Mouse (Mus musculus) left cerebral cortex, adult 9 months (tissue): ENCODE data around the gene Slc25a41.
"Not testable (repeated sequence)": the region's sequence is repeated elsewhere in the genome, so short reads cannot be mapped to it uniquely, and the experiment has no call there.

ENCODE experiments used
- DNase-seq, 2 experiments: peaks; one replicate each; pipeline ENCODE4 v3.0.0; 2022; ENCODE audit warnings: low spot score in 2 of 2

Slc25a41 gene

GRCm38 (mm10) chr17:57041554-57041953, at the start of gene Slc25a41:
TSS of gene Slc25a41 (minus strand) at chr17:57041654.
- DNase-seq = no peak

GRCm38 (mm10) chr17:57087049-57087832, 45.8 kb upstream of the Slc25a41 start, which contains the start of gene Tubb4a:
TSS of gene Tubb4a (minus strand) at chr17:57087782.
- DNase-seq = peak; percentile 71 to 89

- no peak for DNase-seq
These were observed 44.7 kb upstream of the Slc25a41 start for GRCm38 (mm10) chr17:57085970-57086757.

DNA sequence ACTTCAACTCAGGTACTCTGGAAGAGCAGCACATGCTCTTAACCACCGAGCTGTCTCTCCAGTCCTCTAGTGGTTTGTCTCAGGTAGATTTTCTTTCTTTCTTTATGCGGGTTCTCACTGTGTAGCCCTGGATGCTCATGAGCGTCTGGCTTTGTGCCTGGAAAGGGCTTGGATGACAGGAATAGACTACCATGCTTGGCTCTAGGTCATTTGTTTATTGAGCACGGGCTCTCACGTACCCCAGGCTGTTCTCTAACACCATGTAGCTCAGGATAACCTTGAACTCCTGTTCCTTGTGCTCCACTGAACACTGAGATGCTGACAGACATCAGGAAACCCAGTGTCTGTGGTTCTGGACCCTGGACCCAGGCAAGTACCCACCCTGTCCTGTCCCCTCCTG, 41.0 kb upstream of the Slc25a41 start:
- no peak for DNase-seq

- DNase-seq = no peak
These were observed 39.9 kb upstream of the Slc25a41 start for GRCm38 (mm10) chr17:57081234-57081842.

DNA sequence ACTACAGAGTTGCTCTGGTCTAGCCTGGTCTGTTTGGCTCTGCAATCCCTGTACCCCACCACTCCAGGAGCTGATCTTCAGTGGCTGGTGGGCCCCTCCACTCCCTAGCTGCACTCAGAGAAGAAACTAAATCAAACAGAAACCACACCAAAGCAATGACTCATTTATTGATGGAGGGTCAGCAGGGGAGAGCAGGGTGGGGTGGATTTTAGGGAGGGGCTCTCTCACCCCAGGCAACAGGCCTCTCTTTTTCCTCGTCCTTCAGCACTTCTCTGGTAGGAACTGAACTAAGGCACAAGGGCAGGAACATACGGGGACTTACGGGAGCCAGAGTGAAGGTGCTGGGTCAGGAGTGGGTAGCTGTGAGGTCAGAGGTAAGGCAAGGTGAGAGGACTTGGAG, 38.5 kb upstream of the Slc25a41 start:
- no peak for DNase-seq

GRCm38 (mm10) chr17:57078336-57078735, 36.9 kb upstream of the Slc25a41 start, which contains the start of gene Dennd1c:
TSS of gene Dennd1c (minus strand) at chr17:57078514.
- DNase-seq = no peak

GRCm38 (mm10) chr17:57076916-57077315, 35.5 kb upstream of the Slc25a41 start:
- DNase-seq = no peak

DNA sequence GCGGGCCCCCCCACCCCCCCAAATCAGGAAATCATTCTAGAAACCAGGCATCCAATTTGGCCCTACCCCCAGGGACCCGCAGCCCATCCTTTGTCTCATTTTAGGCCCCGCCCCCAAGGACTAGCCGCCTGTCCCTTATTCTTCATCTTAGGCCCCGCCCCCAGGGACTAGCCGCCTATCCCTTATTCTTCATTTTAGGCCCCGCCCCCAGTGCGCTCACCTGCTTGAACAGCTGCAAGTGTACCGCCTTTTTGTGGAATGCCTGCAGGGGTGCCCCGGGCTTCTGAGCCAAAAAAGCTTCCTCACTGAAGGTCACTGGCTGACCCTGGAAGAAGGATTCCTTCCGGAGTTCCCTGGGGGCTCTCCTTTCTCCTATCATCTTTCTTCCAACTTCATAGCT, 29.2 kb upstream of the Slc25a41 start:
- no peak for DNase-seq

- no peak for DNase-seq
These were observed 28.8 kb upstream of the Slc25a41 start for GRCm38 (mm10) chr17:57070272-57070671.

GRCm38 (mm10) chr17:57066908-57067307, 25.5 kb upstream of the Slc25a41 start:
- no peak for DNase-seq

DNA sequence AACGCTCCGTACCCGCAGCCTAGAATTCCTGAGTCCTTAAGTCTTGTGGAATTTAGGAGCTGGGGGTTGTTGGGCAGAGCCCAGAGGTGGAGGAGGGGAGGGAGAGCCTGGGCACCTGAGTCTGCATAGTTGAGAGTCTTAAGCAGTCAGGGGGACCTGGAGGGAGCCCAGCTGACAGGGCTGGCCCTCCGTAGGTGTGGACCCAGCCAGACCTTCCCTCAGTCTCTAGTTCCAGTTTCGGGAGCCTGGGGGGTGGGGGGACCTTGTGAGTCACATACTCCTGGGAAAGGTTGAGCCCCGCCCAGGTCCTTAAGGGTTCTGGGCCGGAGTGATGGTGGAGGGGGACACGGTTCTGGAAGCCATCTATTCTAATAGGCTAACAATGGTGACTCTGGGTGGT, 21.6 kb upstream of the Slc25a41 start:
- DNase-seq = no peak

- DNase-seq = no peak
These were observed 21.1 kb upstream of the Slc25a41 start for GRCm38 (mm10) chr17:57062548-57062947.

DNA sequence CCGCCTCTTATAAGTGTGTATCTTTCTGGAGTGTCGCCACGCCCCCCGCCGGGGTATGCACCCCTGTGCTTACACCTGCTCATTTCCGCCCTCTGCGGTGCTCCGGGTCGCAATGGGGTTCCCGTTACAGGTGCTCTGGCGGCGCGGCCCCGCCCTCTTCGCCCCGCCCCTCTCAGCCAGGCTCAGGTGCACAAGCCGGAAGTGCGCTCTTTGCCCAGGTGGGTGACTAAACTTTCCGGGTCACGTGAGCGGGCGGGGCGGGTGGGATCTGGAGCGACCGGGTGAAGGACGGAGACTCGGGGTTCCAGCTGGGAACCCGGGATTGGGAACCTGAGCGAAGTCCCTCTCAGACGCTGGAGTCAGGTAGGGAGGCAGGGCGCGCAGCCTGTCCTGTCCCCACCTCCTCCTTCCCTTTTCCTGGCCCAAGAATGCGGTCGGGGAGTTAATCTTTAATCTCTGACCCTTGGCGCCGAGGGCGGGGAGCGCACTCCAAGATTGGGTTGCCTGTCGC, 20.6 kb upstream of the Slc25a41 start:
- DNase-seq = no peak

DNA sequence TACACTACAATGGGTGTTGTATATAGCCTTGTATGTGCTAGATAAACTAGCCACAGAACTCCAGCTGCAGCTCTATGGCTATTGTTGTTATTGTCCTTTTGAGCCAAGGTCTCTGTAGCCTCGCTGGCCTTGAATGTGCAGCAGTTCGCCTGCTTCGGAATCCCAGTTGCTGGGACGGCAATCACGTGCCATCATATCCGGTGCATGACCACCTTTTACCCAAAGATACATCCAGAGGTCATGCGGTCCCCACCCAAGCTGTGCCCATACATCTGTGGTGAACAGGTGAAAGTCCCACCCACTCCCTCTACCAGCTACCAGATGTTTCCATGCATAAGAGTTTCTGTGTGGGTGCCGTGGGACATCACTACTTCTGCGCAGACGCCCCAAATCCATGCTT, 19.6 kb upstream of the Slc25a41 start:
- DNase-seq = no peak

DNA sequence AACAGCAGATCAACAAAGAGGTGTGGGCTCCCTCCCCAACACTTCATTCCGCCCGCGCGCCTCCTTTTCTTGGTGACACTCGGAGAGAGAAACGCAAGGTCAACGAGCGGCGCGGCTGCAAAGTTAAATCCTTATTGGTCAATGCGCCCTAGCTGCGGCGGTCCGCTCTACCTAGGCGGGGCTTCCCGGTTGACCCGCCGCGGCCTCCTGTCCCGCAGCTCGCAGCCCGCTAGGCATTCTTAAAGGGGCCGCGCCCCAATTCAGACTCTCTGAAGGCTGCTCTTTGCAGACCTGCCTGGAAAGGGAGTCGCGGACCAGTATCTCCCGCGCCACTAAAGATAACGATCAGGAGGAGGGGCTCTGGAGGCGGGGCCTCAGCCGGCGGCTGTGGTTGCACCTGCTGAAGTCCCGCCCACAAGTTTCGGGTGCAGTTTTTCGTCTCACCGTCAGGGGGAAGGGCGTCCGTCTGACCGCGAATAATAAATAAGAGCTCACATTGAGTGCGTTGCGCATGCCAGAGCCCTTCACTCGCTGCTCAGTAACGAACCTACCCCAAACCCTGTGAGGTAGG, 18.9 kb upstream of the Slc25a41 start:
- DNase-seq = peak; percentile 94 to 97

GRCm38 (mm10) chr17:57059486-57059977, 18.1 kb upstream of the Slc25a41 start, which contains the start of gene Slc25a23:
TSS of gene Slc25a23 (minus strand) at chr17:57059863.
- DNase-seq = peak; percentile 60 to 70

GRCm38 (mm10) chr17:57058891-57059485, 17.5 kb upstream of the Slc25a41 start, which contains the start of gene Crb3:
TSS of gene Crb3 (plus strand) at chr17:57059105.
- no peak for DNase-seq

- DNase-seq = no peak
These were observed 14.8 kb upstream of the Slc25a41 start for GRCm38 (mm10) chr17:57056246-57056645.

- DNase-seq = not testable (repeated sequence)
These were observed 10.2 kb upstream of the Slc25a41 start for GRCm38 (mm10) chr17:57051679-57052078.

DNA sequence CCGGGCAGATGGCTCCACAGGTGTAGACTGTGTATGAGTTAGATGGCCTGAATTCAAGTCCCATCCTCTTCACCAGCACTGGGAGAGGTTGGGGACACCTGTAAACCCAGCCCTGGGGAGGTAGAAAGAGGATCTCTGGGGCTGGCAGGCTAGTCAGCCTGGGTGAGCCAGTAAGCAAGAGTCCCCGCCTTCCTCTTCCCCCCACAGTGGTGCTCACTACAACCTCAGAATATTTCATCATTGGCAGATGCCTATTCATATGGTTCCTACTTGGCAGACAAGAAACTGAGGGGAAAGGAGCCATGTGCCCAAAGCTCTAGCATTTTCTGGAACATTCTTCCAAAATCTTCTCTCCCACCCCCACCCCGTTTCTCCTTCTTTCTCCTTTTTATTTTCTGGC, 7.4 kb upstream of the Slc25a41 start:
- no peak for DNase-seq
